Mouse (Mus musculus) neural tube, embryonic 10.5 days (tissue): ENCODE data around the gene Fam118b.
A peak's percentile ranks its signal among the peaks of the same experiment; 100 is the strongest.

Experiments
- DNase-seq: peaks from one replicate; pipeline ENCODE4 v3.0.0-alpha.2; 2017; ENCODE audit warnings: low spot score; ENCODE audit errors: extremely low spot score

The Fam118b gene

GRCm38 (mm10) chr9:35198945-35199771 is 68.4 kb downstream of the Fam118b start:
- no peak for DNase-seq

GRCm38 (mm10) chr9:35198351-35198750 is 69.3 kb downstream of the Fam118b start:
- DNase-seq: no peak

GRCm38 (mm10) chr9:35197625-35198024 is 70.0 kb downstream of the Fam118b start:
- DNase-seq: no peak

- no peak for DNase-seq
These were observed 73.6 kb downstream of the Fam118b start for GRCm38 (mm10) chr9:35194048-35194447.

GRCm38 (mm10) chr9:35192983-35193542 is 74.5 kb downstream of the Fam118b start:
- DNase-seq: no peak

- no peak for DNase-seq
These were observed 78.9 kb downstream of the Fam118b start for GRCm38 (mm10) chr9:35188700-35189099.

- no peak for DNase-seq
These were observed 80.2 kb downstream of the Fam118b start for GRCm38 (mm10) chr9:35187351-35187903.

- no peak for DNase-seq
These were observed 81.2 kb downstream of the Fam118b start for GRCm38 (mm10) chr9:35186430-35186829.

- DNase-seq: no peak
These were observed 84.2 kb downstream of the Fam118b start for GRCm38 (mm10) chr9:35183359-35183758.

- DNase-seq: no peak
These were observed 84.8 kb downstream of the Fam118b start for GRCm38 (mm10) chr9:35182832-35183231.

GRCm38 (mm10) chr9:35176124-35176659 is 91.4 kb downstream of the Fam118b start:
- no peak for DNase-seq

- DNase-seq: peak; percentile 93
These were observed 92.1 kb downstream of the Fam118b start, which contains the start of gene Dcps for GRCm38 (mm10) chr9:35175251-35176123. Gene Dcps (minus strand): TSS chr9:35176061.

- DNase-seq: no peak
These were observed 94.3 kb downstream of the Fam118b start for GRCm38 (mm10) chr9:35173331-35173730.

GRCm38 (mm10) chr9:35170071-35170470 is 97.5 kb downstream of the Fam118b start:
- DNase-seq: no peak
